Mouse (Mus musculus) heart, adult 11 months (tissue): ENCODE data around the gene Mlxip.

ENCODE experiments used
- DNase-seq: peaks from one replicate; pipeline ENCODE4 v3.0.0; 2022

The Mlxip gene

DNA sequence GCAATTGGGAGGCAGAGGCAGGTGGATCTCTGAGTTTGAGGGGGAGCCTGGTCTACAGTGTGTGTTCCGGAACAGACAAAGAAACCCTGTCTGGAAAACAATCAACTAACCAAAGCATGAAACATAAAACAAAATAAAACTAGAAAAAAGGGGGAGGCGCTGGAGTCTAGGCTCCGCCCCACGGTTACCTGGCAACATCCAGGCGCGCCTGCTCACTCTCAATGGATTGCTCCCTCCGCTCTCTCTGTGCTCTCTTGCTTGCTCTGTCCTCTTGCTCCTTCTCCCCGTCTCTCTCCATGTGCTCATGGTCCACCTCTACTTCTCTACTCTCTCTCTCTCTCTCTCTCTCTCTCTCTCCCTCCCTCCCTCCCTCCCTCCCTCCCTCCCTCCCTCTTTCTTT, 11.9 kb upstream of the Mlxip start:
- peak; percentile 60 for DNase-seq

DNA sequence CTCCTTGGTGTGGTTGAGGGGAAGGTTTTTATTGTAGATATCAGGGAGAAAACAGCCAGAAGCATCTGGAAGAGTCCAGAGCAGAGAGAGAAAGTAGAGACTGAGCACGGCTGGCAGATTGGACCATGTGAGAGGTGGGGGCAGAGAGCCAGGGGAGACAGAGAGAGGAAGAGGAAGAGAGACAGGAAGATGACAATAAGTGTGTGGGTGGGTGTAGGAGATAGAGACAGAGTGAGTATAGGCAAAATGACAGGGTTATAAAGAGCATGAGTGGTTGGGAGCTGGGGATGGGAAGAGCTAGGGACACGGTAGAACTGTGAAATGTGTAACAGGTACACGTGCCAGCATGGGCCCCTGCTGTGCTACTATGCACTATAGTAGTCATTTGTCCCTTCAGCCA, 6.1 kb upstream of the Mlxip start:
- DNase-seq, result peak; percentile 79

DNA sequence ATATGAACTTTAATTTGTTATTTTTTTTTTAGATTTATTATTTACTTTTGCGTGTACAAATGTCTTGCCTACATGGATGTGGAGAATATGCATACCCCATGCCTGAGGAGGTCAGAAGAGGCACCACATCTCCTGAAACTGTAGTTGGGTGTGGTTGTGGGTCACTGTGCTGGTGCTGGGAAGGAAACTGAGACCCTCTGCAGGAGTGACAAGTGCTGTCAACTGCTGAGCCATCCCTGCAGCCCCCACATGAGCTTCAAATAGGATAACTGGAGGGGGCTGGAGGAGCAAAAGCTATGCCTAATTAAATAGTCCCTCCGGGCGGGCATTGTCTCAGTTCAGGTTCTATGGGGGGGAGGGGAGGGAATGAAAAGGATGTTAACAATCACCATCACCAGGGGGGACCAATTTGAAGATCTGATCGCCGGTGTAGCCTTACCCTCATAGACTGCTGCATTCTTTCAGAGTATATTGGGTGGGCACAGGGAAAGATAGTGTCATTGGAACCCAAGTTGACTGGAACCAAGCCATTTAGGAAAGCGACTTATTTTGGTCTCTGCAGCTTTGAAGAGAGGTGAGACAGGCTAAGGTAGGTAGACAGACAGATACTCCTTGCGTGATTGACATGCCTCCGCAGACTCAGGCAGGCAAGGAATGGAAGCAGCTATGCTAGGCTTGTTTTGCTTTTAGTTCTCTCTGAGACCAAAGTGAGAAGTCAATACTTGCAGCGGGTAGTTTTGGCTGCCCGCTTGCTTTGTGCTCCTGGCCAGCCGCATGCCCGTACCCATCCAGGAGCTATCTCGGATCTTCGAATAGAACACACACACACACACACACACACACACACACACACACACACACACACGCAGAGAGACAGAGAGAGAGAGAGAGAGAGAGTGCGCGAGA, 3.8 kb upstream of the Mlxip start:
- DNase-seq, result peak; percentile 82

DNA sequence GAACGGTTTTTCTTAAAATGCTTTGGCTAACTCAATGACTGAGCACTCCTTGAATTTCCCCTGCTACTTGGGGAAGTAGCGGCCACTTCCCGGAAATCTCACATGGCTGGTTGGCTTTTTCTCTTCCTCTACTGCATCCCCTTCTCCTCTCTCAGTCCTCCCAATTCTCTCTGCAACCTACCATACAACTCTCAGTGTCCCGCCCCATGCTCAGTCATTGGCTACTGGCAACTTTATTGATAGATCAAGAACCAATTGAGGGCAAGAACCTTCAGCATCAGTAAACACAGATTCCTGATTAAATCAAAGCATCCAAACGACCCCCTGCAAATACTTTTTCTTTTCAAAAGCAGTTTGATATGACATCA, 3.2 kb upstream of the Mlxip start:
- DNase-seq, result peak; percentile 95

DNA sequence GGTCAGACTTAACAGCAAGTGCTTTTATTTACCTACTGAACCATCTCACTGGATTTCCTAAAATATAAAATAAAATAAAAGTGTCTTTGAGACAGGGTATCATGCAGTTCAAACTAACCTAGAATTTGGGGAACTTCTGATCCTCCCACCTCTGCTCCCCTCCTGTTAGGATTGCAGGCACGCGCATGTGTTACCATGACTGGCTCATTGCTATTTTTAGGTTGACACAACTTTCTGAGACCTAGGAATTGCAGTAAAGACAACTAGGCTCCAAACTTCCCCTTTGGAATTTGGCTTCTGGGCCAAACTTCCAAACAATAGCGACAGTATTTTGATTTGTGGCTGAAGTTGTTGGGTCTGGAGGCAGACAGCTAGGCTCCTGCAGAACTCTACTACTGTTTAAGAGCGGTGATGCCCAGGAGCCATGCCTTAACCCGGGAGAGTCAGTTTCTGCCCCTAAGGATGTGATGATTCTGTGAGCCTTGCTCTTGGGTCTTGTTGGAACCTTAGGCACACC, 754 bp upstream of the Mlxip start:
- DNase-seq, result no peak

DNA sequence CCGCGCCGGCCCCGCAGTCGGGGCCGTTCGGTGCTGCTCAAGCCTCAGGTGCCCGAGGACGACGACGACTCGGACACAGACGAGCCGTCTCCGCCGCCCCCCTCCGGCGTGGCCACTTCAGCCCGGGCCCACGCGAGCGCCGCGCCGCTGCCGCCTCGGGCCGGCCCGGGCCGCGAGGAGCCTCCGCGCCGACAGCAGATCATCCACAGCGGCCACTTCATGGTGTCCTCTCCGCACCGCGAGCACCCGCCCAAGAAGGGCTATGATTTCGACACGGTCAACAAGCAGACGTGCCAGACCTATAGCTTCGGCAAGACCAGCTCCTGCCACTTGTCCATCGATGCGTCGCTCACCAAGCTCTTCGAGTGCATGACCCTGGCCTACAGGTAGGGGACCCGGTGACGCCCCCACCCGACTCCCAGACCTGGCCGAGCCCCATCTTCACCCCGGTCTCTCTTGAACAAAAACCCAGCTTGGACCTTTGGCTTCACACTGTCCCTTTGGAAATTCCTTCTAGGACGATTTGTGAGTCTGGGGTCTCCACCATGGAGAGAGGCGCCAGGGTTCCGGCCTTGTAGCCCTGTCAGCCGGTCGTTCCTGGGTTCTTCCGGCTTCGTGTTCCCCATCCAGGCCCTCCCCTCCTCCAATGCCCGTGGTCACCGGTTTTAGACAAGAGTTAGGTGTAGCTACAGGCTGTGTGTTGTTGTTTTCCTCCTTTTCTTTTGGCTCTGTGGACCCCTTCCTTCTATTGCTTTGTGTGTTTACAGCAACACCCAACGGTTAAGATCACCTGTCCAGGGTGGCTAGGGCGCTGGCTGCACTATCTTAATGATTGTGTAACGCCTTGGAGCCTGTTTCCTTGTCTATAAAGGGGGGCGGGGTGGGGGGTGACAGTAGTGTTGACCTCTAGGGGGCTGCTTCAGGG, 621 bp downstream of the Mlxip start:
- DNase-seq, result peak; percentile 97

DNA sequence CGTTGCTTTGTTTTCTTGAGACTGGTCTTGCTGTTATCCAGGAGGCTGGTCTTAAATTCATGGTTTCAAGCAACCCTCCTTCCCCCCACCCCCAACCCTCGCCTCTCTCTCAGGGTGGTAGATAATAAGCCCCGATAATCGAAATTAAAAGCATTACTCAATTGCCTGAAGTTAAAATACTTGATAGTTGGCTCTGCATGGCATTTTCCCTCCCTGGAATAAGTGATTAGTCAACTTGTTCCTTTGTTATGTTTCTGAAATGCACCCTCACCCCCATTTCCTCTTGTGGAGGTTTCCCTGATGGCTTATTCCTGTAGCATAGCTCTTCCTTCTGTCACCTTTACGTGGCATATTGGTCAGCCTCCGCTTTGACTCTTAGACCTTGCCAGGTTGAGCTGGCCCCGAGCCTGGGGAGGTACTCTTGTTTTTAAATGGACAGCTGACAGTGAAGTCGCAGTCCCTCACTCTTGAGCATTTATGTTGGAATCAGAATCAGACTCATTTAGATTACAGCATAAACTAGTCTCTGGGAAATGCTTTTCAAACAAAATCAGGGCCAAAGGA, 2.4 kb downstream of the Mlxip start:
- DNase-seq, result peak; percentile 86

DNA sequence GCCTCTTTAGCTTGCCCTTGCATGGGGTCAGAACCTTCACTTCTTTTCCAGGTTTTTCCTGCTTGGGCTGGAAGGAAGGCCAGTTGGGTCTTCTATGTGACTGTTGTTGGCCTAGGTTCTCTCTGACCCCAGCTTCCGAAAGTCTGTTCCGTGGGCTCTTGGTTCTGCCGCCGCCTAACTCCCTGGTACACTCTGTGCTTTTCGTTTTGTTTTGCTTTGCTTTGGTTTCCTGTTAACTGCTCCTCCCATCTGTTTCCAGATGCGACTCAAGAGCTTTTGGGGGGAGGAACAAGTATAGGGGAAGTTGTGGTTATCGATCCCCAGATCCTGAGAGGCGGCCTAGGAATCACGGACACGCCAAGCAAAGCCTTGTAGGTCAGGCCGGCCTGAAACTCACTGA, 3.2 kb downstream of the Mlxip start:
- DNase-seq, result peak; percentile 98

DNA sequence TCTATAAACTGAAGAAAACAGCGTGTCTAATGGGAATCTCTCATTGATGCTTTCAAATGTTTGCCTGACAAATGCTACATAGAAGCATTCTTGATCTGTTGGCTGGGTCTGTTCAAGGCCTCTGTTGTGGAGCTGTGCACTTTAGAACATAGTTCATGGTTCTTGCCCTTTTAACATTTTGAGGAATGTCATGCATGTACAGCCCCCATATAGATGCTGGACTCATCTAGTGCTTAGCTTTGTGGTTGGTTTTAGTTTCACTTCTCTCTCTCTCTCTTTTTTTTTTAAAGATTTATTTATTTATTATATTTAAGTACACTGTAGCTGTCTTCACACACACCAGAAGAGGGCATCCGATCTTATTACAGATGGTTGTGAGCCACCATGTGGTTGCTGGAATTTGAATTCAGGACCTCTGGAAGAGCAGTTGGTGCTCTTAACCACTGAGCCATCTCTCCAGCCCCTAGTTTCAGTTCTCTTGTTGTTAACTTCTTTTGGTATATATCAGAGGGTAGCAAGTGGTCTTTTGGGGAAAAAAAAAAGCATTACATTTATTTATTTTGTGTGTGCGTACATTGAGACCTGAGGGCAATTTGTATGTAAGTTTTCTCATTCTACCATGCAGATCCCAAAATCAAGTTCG, 4.4 kb downstream of the Mlxip start:
- DNase-seq, result peak; percentile 63

DNA sequence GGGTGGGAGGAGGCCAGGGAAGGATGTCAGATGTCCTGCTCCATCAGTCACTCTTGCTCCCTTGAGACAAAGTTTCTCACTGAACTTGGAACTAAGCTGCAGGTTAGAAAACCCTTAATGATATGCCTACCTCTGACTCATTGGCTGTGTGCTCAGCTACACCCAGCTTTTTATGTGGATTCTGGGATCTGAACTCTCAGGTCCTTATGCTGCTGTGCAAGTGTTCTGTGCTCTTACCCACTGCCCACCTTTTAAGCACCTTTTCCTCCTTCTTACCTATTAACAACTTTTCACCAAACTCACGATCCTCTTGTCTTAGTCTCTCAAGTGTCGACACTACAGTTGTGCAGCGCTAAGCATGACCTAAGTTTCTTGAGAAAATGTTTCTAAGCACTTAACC, 9.9 kb downstream of the Mlxip start:
- no peak for DNase-seq

DNA sequence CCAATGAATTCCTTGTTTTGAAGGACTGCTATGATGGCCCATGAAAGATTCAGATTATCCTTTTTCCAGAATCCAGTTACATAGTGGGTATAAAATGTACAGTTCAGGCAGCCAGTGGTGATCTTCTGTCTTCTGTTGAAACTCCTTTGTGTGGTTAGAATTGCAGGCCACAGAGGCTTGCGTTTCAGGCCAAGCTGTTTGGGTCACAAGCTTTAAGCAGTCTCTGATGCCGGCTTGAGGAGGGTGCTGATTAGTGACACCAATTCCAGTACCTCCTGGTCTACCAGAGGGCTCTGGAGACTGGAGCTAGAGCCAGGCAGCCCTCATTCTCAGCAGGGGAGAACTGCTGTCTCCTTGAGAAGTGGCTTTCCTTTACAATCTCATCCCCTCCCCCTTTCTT, 12.4 kb downstream of the Mlxip start:
- no peak for DNase-seq

DNA sequence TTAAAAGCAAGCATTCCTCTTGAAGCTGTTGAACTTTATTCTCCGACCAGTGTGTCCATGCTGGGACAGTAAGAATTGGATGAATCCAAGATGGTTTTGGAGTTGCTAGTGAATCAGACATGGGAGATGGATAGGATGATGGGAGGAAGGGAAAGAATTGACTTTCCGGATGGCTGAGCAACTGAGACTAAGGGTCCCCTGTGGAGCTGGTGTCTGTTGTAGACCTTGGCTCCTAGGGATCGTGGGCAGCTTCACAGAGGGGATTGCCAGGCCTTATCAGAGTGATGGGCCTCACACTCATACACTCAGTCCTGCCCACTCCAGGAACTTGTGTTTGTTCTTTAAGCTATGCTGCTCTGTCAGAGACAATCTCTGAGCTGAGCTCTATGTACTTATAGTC, 13.6 kb downstream of the Mlxip start:
- DNase-seq, result no peak

DNA sequence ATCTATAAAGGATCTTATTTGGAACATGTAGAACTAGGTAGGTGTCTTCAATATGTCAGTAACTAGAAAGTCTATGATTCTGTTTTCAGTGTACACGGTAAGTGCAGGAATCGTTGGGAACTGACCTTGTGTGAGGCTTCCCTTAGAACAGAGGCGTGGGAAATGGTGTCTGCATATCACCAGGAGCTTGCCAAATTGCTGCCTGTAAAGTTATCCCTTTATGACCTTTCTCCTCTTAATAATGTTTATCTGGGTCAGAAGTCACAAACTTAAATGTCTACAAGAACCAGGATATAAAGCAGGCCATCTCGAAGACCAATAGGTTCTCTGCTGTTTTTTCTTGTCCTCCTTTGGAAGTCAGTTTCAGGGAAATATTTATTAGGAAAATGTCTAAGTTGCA, 17.6 kb downstream of the Mlxip start:
- DNase-seq, result no peak

DNA sequence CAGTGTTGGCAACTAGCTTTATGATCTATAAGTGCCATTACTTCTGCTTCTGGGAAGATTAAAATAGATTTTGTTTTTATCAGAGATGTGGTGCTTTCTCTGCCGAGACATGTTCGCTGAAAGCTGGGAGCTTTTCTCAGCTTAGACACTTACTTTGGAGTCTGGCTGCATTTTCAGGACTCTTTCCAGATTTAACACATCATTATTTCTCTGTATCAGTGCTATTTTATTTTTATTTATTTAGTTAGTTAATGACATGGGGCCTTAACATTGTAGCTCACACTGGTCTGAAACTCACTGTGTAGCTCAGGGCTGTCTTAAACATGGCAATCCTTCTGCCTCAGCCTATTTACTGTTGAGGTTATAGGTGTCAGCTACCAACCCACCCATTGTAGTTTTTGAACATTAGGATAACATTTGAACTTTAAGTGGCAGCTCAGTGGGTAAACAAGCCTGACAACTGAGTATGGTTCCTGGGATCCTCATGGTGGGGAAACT, 19.3 kb downstream of the Mlxip start:
- DNase-seq, result no peak

DNA sequence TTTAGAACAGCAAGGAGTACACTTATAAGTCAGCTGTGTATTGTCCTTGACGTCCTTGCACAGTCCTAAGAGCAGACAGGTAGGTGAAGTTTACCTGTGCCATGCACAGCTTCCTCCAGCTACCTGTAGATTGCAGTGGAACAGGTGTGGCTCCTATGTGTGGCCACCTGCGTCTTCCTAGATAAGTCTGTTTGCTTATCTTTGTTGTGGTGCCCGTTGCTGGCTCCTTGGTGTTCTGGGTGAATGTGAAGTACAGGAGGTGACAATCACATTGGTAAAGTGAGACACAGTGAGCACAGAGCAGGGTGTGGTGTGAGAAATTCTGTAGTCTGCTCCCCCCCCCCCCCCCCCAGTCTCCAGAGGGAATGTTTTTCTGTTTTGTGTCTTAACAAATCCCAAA, 21.6 kb downstream of the Mlxip start:
- DNase-seq, result no peak

DNA sequence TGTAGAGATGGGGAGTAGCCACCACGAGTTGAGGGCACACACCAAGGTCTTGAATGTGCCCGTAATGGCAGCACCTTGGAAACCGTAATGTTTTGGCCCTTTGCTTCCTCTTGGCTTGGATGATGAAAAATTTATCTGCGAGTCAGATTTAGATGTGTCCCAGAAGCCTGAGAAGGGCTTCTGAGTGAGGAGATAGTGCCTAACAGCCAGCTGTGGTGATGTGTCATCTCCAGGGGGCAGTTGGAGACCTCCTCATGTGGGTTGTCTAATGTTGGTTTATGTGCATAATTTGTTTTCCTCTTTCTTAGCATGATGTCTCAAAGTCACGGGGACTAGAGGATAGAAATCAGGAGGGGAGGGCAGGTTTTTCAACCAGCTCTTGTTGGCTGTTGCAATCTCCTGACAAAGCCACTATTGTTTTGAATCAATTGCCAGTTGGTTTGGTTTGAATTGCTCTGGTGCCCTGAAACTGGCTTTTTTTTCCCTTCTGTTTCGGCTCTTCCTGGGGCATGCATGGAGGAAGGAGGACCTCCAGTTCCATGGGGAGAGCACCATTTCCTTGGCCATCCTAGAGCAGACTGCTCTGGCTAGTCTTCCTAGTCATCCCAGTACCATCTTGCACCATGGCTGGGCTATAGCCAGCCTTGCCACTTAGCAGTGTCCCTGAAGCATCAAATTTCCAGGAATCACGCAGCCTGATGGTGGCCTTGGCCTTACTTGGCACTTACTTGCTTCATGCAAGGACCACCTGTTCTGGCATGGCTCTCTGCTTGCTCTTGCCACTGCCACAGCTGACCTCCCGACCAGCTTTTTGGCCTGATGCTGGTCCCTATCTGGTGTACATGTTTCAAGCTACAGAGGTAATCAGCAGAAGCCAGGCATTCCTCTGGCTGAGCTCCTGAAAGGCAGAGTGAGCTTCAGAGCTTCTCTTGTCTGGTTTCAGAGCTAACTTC, 22.2 kb downstream of the Mlxip start:
- peak; percentile 96 for DNase-seq

DNA sequence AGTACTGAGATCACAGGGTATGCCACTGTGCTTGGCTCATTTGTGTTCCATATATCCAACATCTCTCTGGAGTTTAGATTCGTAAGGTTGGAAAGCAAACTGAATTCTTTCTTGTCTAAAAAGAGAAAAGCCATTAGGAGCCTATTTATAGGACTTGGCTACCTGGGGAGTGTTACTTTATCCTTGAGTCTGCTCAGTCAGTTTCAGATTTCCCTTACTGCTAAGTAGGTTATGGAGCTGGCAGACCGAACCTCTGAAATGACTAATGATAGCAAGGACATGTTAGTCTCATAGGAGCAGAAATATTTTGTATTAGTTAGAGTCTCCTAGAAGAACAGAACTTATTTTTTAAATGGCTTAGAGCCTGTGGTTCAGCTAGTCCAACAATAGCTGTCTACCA, 29.3 kb downstream of the Mlxip start:
- no peak for DNase-seq

DNA sequence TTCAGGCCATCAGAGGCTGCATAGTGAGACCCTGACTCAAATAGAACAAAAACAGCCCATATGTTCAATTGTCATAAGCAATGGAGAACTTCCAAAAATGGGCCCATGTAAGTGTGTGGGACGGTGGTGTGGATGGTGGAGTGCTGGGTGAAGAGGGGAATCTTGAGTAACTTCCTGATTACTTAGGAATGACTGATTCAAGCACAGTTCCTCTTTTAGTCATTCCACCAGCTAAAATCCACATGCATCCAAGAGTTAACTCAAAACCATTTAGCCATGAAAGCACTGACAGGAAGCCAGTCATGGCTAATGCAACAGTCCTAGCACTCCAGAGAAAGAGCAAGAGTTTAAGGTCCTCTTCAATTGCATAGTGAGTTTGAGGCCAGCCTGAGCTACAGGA, 33.0 kb downstream of the Mlxip start:
- DNase-seq, result no peak

DNA sequence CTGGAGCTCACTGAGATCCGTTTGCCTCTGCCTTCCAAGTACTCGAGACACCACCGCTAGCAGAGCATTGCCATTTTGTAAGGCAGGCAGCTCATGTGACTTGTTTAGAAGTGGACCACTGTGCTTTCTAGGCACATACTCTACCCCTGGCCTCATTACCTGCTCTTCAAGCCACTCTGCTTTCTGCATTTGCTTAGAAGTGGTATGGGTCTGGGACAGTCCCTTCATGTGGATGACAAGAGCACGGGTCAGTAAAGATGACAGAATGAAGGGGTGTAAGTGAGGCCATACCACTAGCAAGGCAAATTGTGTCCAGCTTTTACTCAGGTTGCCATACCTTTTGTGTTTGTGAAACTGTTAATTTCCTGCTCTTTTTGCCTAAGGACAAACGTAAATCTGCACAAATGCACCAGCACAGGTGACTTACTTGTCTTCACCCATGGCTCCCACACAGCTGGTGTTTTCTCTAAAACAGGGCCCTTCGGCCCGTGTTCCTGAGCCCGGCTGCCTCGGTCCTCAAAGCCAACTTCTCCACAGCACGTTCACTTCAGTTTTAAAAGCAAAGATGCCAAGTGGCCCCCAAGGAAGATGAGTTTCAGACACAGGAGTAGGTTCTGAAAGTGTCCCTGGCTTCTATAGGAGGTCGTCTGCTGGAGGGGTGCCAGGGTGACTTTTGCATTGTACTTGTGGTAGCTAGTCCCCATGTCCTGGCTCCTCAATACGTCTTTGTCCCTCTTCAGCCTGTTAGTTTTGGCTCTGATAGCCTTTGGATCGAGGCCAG, 37.1 kb downstream of the Mlxip start:
- DNase-seq, result peak; percentile 98

DNA sequence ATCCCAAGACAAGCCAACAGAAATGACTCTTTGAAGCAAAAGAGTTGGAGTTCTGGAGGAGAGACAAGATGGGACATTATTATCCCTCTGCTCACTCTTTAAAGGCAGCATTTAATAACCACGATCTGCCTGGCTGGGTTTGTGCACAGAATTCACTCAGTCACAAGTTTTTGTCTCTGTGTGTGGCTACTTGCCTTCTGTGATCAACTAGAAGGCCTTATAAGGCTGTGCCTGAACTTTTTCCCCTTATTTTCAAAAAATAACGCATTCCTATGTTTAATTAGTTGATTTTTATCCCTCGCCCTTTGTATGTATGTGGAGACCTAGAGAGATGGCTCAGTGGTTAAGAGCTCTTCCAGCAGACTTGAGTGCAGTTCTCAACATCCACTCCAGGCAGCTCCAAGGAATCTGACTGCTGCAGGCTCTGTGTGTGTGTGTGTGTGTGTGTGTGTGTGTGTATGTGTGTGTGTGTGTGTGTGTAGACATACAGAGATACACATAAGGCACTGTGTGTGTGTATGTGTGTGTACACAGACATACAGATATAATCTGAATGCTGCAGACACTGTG, 37.8 kb downstream of the Mlxip start:
- no peak for DNase-seq
